Mouse (Mus musculus) thymus, adult 2 months (tissue): ENCODE measurements around the gene Gipc1.

Experiments
- CTCF ChIP-seq: fragments of 200-500 bp; IDR thresholded peaks from 2 replicates; pipeline ENCODE4 v1.5.1; 2012; ENCODE audit warnings: mild to moderate bottlenecking, control low read depth, low read length, moderate library complexity, borderline replicate concordance; ENCODE audit not compliant: control insufficient read depth, poor library complexity, insufficient read depth; ENCODE audit errors: extremely low read depth
- POLR2A ChIP-seq: fragments of 200-500 bp; IDR thresholded peaks from 2 replicates; pipeline ENCODE4 v1.6.1; 2012; ENCODE audit warnings: mild to moderate bottlenecking, low read length, control low read depth, moderate library complexity; ENCODE audit not compliant: control insufficient read depth, poor library complexity, insufficient read depth; ENCODE audit errors: extremely low read depth

DNA sequence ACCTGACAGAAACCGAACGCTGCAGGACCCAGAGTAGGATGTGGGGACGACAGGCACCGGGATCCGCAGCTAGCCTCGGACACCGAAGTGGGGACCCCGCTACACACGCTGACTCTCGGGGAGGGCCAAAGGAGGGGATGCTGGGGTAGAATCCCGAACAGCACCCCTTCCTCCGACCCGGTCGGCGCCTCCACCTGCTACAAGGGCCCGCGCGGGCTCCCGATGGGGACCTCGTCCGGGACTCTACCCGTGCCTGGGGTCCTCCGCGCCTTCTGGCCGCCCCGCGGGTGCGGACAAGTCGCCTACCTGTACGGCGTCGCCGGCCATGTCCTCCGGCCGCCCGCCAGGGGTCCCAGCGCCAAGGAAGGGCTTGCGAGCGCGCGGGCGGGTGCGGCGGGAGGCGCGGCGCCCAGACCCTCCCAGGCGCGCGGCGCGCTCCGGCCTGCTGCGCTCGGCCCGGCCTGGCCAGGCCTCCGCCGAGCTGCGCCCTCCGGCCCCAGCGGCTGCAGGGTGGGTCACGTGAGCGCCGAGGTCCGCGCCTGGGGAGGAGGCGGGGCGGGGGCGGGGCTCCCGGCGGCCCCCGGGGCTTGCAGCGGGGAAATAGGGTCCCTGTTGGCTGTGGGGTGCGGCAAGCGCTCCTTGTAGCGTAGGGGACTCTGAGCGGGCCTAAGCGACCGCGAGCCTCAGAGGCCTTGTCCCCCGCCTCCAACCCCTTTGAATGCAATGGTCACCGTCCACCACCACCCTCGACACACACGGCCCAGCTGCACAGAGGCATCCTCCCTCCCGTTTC lies 46.4 kb downstream of the Gipc1 start, which contains the start of gene Pkn1:
- TF ChIP-seq POLR2A (peak; percentile 73; the same call in 1 of the 2 replicates), CTCF (no peak)
